Mouse (Mus musculus) embryo, embryonic 10.5 days (tissue): ENCODE measurements at regions not wholly inside any gene's neighbourhood (a gene's known extent, or its start where the extent isn't known, plus 50 kb on each side); places are given as distances from the start of the nearest gene placed in this dataset.
"Not testable (repeated sequence)": the region's sequence is repeated elsewhere in the genome, so short reads cannot be mapped to it uniquely, and the experiment has no call there.

Experiments used
- DNase-seq: peaks from one replicate; pipeline ENCODE4 v3.0.0-alpha.2; 2015; ENCODE audit warnings: low spot score

GRCm38 (mm10) chr3:126011269-126011668 lies 72.8 kb upstream of the Ugt8a start:
- DNase-seq: peak; percentile 53

GRCm38 (mm10) chr3:126016166-126016565 lies 77.7 kb upstream of the Ugt8a start:
- no peak for DNase-seq

DNA sequence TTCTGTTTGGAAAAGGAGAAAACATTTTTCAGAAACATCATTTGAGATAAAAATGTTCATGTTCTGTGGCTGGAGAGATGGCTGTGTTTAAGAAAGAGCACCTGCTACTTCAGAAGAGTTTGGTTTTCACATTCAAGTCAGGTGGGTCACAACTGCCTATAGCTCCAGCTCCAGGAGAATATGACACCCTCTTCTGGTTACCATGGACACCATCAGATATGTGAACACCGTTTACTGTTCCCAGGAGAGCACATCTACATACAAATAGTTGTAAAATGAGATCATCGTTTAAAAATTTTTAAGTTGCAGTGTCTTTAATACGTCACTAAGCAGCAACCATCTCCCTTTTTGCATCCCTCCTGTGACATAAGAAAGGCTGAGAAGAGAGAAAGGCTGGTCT lies 105.9 kb upstream of the Ugt8a start:
- DNase-seq: peak; percentile 46

DNA sequence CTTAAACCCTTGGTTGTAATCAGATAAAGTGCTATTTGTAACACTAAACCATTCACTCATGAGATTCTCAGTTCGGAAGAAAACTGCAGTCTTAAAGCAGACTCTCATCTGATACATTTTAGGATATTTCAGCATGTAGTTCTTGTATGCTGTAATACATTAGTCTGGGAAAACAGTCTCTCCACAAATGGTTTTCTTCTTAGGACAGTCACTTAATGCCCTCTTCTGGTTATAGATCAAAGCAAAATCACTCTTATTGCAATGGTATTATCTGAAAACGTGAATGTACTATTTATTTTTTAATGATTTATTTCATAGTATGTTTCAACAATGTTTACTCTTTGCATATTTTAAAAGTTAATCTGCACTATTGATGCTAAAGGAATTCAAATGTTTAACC lies 106.4 kb upstream of the Ugt8a start:
- DNase-seq: no peak

GRCm38 (mm10) chr3:126045992-126046786 lies 107.8 kb upstream of the Ugt8a start:
- DNase-seq: peak; percentile 4

- DNase-seq: no peak
These were observed 120.2 kb upstream of the Ugt8a start for GRCm38 (mm10) chr3:126058585-126058984.

GRCm38 (mm10) chr3:126105086-126105485 lies 166.7 kb upstream of the Ugt8a start:
- DNase-seq: no peak

- no peak for DNase-seq
These were observed 171.0 kb upstream of the Ugt8a start for GRCm38 (mm10) chr3:126109371-126109770.

DNA sequence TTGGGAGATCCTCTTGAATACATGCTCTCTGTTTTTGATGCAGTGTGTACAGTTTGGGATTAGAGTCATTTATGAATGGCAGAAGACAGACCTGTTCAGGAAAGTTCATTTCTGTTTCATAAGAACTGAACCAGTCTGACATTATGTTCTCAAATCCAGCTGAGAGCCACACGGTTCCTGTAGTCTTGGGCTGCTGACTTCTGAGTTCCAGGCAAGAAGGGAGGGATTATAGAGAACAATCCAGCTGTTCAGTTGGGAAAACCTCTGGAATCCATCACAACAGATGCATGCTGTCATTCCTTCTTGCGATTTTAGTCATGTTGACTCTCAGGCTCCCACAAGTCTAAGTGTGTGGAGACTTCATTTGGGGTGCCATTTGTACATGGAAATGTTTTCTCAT lies 179.4 kb upstream of the Ugt8a start:
- no peak for DNase-seq

DNA sequence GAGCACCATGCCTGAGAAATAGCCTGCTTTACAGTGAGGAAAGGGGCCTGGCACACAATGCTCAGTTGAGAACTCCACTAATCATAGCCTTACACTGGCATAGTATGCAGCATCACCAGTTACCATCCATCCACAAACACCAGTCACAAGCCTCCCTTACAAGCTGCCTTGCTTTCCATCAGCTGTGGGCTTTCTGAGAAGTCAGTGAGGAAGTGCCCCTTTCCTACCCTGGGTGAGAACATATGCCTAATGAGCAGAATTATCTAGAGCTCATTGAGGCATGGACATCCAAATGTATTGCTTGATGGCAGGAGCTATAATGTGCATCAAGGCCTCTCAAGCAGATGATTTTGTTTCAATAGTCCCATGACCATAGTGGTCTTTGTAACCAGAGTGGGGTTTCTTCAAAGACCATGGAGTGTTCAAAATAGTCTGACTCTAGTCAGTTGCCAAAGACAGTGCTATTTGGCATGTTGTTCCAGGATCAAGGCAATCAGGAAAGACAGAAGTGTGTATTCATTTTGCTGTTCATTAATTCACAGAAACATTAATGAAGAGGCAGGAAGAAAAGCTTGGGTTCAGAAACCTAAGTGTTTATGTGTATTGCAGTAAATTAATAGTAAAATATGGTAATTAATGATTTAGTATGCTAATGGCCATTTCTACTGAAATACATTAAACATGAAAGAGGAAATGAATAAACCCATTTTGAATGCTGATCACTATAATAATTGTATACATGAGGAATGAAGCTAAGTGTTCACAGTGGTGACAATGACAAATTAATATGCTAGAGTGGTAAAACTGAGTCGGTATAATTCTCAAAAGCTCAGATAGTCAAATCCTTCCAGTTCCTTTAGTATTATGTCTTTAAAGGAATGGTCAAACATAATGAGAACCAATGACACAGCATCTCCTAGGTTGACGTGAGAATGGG lies 184.2 kb upstream of the Ugt8a start:
- DNase-seq: no peak

DNA sequence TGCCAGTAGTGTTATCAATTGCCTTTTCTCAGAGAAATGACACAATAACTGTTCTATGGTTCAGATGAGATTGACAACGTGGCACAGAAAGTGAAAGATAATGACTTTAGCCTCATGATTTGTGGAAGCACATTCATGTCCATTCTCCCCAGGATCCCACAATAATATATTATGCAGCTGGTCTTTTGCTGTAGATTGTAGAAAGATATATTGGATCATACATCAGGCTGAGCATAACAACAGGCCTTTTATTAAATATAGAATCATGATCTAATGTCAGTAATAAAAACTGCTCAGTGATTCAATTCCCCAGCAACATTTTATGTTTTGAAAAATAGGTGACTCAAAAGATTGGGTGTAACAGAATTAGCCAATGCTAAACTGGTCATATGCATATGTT lies 196.9 kb upstream of the Arsj start:
- DNase-seq: no peak

DNA sequence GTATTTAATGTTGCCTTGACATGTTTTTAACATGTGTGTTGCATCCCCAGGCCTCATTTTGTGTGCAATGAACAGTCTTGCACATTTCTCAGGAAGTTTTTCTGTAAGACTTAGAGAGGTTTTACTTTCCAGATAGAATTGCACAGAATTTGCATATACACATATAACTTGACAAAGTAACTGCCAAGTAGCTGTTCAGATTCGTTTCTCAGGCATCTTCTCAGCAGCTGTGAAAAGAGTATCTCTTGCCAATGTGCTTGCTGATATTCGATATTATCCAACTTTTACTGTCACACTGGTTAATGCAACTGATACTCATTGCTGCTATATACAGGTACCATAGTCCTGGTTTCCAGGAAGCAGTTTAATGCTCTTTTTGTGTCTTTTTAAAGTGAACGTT lies 154.5 kb upstream of the Arsj start:
- no peak for DNase-seq

DNA sequence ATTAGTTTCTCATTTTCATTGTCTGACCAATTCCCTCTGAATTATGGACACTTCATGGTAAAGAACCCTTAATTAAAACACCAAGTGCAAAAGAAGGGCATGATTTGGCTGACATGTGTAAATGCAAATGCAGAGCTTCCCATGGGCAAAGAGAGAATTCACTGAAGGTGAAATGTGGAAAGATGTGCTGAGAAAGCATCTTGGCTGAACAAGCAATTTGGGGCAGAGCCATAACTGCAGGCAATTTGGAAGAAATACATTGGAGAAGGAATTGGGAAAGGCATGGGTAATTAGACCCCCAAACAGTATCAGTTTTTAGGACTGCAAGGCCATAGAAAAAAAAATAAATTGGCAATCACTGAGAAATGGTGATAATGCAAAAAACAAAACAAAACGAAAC lies 153.3 kb upstream of the Arsj start:
- DNase-seq: no peak

GRCm38 (mm10) chr3:126227575-126227974 lies 135.9 kb upstream of the Arsj start:
- DNase-seq: no peak

DNA sequence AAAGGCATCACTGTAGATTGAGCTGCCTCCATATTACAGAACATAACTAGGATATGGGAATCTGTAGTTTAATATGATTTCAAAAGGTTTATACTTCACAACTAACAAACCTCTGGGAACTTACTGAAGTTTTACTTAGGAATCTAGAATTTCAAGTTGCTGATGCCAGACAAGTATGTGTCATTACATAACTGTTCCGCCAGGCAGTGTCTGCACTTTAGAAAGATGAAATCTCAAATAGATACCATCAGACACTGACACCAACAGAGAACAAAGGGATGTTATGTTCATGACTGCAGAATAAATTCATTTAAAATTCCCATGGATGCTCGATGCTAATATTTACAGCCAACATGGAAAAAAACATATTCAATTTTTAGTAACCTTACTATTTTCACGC lies 117.7 kb upstream of the Arsj start:
- DNase-seq: no peak

DNA sequence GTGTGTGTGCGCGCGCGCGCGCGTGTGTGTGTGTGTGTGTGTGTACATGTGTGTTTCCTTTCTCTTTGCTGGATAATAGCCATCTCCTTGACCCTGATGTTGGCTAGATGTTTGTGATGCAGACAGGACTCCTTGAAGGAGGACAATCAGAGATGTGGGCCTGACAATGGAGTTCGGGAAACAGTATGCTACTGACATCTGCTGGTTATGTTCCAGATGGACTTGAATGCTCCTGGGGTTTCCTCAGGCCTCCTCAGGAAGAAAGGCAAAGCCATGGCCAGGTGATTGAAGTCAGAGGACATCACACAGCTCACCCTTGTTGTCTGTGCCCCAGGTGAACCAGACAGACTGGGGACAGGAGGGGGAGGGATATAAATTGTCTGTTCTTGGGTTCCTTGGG lies 102.2 kb upstream of the Arsj start:
- peak; percentile 30 for DNase-seq

DNA sequence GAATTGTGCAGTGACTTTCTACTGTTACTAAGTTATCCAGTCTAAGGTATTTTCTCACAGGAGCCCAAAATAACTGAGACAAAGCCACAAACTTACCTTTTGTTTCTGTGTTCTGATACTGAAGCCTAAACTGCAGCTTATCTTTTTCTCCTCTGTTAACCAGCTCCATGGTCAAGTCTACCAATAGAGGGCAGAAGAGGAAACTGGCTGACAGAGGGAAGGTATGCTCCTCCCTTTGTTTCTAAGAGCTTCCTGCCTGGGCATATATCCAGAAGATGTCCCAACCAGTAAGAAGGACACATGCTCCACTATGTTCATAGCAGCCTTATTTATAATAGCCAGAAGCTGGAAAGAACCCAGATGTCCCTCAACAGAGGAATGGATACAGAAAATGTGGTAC lies 91.5 kb upstream of the Arsj start:
- not testable (repeated sequence) for DNase-seq

DNA sequence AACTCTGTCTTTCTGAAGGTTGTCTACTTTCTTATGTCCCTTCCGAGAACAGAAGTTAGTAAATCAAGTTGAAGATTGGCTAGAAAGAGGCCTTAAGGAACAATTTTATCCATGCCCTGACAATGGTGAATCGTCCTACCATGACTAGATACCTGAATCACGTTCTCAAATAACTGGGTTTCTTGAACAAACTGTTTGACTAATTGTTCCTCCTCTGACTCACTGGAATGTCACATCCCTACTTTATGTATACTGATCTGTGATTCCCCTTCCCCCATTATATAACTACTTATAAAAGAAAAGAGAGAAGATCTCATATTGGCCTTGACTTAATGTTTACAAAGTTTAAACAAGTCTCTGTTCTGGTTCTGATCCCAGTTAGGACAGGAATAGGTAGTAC lies 89.9 kb upstream of the Arsj start:
- no peak for DNase-seq

DNA sequence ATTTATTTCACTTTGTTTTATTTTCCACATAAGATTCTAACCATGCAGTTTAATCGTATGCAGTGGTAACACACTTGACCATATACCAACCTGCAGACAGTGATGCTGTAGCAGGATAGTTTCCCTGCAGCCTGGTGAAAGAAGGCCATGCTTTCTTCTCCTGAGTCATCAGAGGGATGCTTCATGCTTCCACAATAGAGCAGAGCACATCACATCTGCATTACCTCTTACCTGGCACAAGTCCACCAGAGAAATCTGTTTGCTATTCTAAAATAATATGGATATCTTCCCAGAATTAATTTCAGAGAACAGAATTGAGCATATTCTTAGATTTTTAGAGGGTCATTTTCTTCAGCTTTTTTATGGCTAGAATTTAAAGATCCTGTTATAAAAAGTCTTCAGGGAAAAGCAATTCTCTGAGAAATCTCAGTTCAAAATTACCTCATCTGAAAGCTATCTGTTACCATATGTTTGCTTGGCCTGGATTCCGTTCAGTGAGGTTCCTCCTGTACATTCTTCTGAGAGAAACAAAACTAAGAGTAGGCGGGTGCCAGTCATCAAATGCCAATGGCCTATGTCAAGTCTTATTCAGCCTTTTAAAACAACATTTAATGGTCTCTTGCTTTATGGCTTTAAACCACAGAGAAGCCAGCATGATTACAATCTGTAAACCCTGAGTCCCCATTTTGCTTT lies 87.3 kb upstream of the Arsj start:
- DNase-seq: no peak

DNA sequence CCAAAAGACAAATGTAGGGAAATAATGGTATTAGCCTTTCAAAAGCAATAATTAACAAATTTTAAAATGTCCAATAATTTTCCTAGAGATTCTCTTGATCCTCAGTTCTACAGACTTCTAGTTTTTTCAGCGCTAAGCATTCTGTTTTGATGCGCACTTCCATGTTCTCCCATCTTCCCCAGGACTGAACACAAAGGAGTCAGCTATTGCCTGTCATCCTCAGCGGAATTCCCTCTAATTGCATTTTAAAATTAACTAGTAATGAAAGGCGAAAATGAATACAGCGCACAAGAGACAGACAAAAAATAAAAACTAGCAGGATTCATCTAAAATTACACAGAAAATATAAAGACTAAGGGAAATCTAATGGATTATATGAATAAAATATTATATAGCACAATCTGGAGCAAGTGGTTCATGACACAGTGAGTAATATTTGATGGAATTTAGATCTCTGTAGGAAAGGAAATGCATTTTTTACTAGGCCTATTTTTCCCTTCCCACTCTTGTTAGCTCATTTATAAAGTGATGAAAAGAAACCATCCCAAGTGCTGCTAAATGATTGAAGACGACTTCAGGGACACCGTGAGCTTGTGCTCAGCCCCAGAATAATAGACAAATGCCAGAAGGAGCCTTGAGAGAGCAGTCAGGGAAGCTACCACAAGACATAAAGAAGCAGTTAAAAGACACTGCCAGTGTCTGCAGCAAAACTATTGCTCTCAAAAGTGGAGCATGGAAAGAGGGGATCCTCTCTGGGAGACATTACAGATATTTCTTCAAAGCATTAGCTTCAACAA lies 79.0 kb upstream of the Arsj start:
- no peak for DNase-seq

- DNase-seq: no peak
These were observed 71.2 kb upstream of the Arsj start for GRCm38 (mm10) chr3:126292259-126292658.

DNA sequence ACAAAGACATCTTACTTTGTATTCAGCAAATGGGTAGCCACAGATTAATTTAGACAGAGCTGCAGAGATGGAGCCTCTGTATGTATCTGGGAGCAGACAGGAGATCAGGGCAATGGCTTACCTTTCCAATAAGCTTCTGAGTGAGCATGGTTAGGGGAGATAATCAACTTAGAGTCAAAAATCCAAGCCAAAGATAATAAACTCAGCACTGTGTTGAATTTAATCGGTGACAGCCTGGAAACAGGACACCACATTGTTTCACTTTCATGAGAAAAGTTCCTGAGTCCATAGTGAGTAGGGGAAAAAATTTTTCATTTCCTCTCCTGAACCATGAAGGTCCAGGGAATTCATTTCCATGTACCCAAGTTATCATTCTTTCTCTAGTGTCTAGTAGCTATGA lies 70.7 kb upstream of the Arsj start:
- DNase-seq: no peak
